Mouse (Mus musculus): ENCODE measurements around the gene Cep350.

GRCm38 (mm10) chr1:155795791-155796233, 177.2 kb downstream of the Cep350 start:
- TF ChIP-seq CTCF (conservative IDR thresholded peaks at IDR 0.05; ENCODE audit: low read length) (no peak), NANOG (IDR thresholded peaks at IDR 0.05; ENCODE audit: borderline replicate concordance, low read length) (no peak), POU5F1 (IDR thresholded peaks at IDR 0.05; ENCODE audit: borderline replicate concordance, low read length) (no peak)
